Mouse (Mus musculus) stomach, embryonic 15.5 days (tissue): Measurements from ENCODE around the gene Syt8. TPM values are rescaled to one million over a fixed set of nuclear protein-coding genes. Genes with fewer than 3 reads are reported as not detected.

Experiments used
- ATAC-seq: fragments of 200-750 bp; cut with Nextera tagmentation; 2 replicates; pipeline ENCODE4 v1.8.0; 2017; ENCODE audit warnings: low read depth, moderate number of reproducible peaks, moderate TSS enrichment; ENCODE audit not compliant: insufficient read depth, low FRiP score
- H3K27ac ChIP-seq: fragments of 300-500 bp; sonication (generic); 2 replicates; pipeline ENCODE4 v1.5.1; 2015; ENCODE audit warnings: mild to moderate bottlenecking, inconsistent platforms
- H3K27me3 ChIP-seq: fragments of 300-500 bp; sonication (generic); replicated peaks from 2 replicates; pipeline ENCODE4 v1.6.1; 2015; ENCODE audit warnings: inconsistent platforms
- H3K36me3 ChIP-seq: fragments of 300-500 bp; sonication (generic); 2 replicates; pipeline ENCODE4 v1.6.1; 2015; ENCODE audit warnings: inconsistent platforms
- H3K4me1 ChIP-seq: fragments of 300-500 bp; sonication (generic); 2 replicates; pipeline ENCODE4 v1.6.1; 2015; ENCODE audit warnings: inconsistent platforms
- H3K4me2 ChIP-seq: fragments of 300-500 bp; sonication (generic); 2 replicates; pipeline ENCODE4 v1.6.1; 2015; ENCODE audit warnings: mild to moderate bottlenecking, inconsistent platforms
- H3K4me3 ChIP-seq: fragments of 300-500 bp; sonication (generic); replicated peaks from 2 replicates; pipeline ENCODE4 v1.5.1; 2015; ENCODE audit warnings: inconsistent platforms
- H3K9ac ChIP-seq: fragments of 300-500 bp; sonication (generic); 2 replicates; pipeline ENCODE4 v1.6.1; 2015; ENCODE audit warnings: inconsistent platforms
- H3K9me3 ChIP-seq: fragments of 300-500 bp; sonication (generic); 2 replicates; pipeline ENCODE4 v1.6.1; 2016; ENCODE audit warnings: inconsistent platforms
- WGBS: fragments of 180-500 bp; shearing (Covaris S2); methylation state at CpG from one replicate; pipeline ENCODE4 v1.1.7; 2015; 5-methylcytosine and 5-hydroxymethylcytosine counted together
- polyA plus RNA-seq: library from polyadenylated mRNA; unstranded; fragments of >200 nt; fragmentation: Nextera tagmentation; extraction: Ambion mirVana; gene quantifications from 2 replicates; pipeline ENCODE4 v1.2.1, GENCODE M21; 2015

Gene Syt8
- 13.2 and 19.6 TPM in 2 replicates for polyA plus RNA-seq

GRCm38 (mm10) chr7:142434137-142434865 is at the start of gene Syt8:
Gene Syt8 (plus strand): TSS chr7:142434850.
- no peaks in the 10 kb centered on the region for H3K27me3 ChIP-seq
- peak within 1 kb of the TSS; percentile 1; the same call in 1 of the 2 replicates for H3K4me2 ChIP-seq
- no peak within 1 kb of the TSS for H3K4me3 ChIP-seq
- WGBS, result 70% methylated on average over 10 of the region's 10 CpGs
- no peaks in the 10 kb centered on the region for H3K36me3 ChIP-seq
- H3K9me3 ChIP-seq, result no peaks in the 10 kb centered on the region
- no peak within 1 kb of the TSS for H3K9ac ChIP-seq
- H3K4me1 ChIP-seq, result peaks cover 41% of the 10 kb centered on the region
- peak; percentile 65 for ATAC-seq
- peak within 1 kb of the TSS; percentile 67 for H3K27ac ChIP-seq

GRCm38 (mm10) chr7:142385742-142386403 is 48.8 kb upstream of the Syt8 start:
- WGBS, result 87% methylated on average over 3 of the region's 3 CpGs
- Histone ChIP-seq H3K27ac (no peak overlapping the region), H3K27me3 (no peaks in the 10 kb centered on the region), H3K4me2 (peak overlapping the region; percentile 78), H3K9ac (no peak overlapping the region), H3K36me3 (peaks cover 35% of the 10 kb centered on the region), H3K4me3 (peak overlapping the region; percentile 85), H3K4me1 (peaks cover 17% of the 10 kb centered on the region), H3K9me3 (no peaks in the 10 kb centered on the region)
- ATAC-seq, result no peak

- no peaks in the 10 kb centered on the region for H3K27me3 ChIP-seq
- H3K4me1 ChIP-seq, result peaks cover 17% of the 10 kb centered on the region
- WGBS, result 53% methylated on average over 6 of the region's 6 CpGs
- peak overlapping the region; percentile 78 for H3K9ac ChIP-seq
- ATAC-seq, result 0 out of 2 replicates have a peak, but pooled peaks have one; percentile 25
- H3K4me3 ChIP-seq, result peak overlapping the region; percentile 85
- no peaks in the 10 kb centered on the region for H3K9me3 ChIP-seq
- no peak overlapping the region for H3K27ac ChIP-seq
- H3K4me2 ChIP-seq, result peak overlapping the region; percentile 78
- peaks cover 28% of the 10 kb centered on the region for H3K36me3 ChIP-seq
Measured at GRCm38 (mm10) chr7:142386621-142387201, 47.9 kb upstream of the Syt8 start.

- no peaks in the 10 kb centered on the region for H3K27me3 ChIP-seq
- H3K4me3 ChIP-seq, result peak within 1 kb of the TSS; percentile 85
- peaks cover 17% of the 10 kb centered on the region for H3K4me1 ChIP-seq
- peak within 1 kb of the TSS; percentile 74 for H3K27ac ChIP-seq
- under 1% methylated on average over 52 of the region's 55 CpGs for WGBS
- peak within 1 kb of the TSS; percentile 78 for H3K4me2 ChIP-seq
- no peaks in the 10 kb centered on the region for H3K9me3 ChIP-seq
- peaks cover 19% of the 10 kb centered on the region for H3K36me3 ChIP-seq
- peak within 1 kb of the TSS; percentile 78 for H3K9ac ChIP-seq
- ATAC-seq, result peak; percentile 96
Measured at GRCm38 (mm10) chr7:142387419-142388148, 47.1 kb upstream of the Syt8 start, which contains the start of gene Ctsd. Gene Ctsd (minus strand): TSS chr7:142388038.

- Histone ChIP-seq H3K4me3 (peak overlapping the region; percentile 85), H3K27me3 (no peaks in the 10 kb centered on the region), H3K4me2 (peak overlapping the region; percentile 78), H3K36me3 (peaks cover 15% of the 10 kb centered on the region), H3K9ac (no peak overlapping the region), H3K27ac (peak overlapping the region; percentile 74), H3K4me1 (peaks cover 17% of the 10 kb centered on the region), H3K9me3 (no peaks in the 10 kb centered on the region)
- ATAC-seq, result no peak
- WGBS, result 91% methylated on average over 1 of the region's 1 CpGs
Measured at GRCm38 (mm10) chr7:142388198-142388597, 46.5 kb upstream of the Syt8 start.

- H3K9ac ChIP-seq, result no peak overlapping the region
- H3K4me3 ChIP-seq, result no peak overlapping the region
- no peak overlapping the region for H3K4me2 ChIP-seq
- no peaks in the 10 kb centered on the region for H3K27me3 ChIP-seq
- H3K27ac ChIP-seq, result 0 out of 2 replicates have a peak overlapping the region, but pooled peaks have one; percentile 74
- no peaks in the 10 kb centered on the region for H3K9me3 ChIP-seq
- H3K4me1 ChIP-seq, result peaks cover 22% of the 10 kb centered on the region
- no peak for ATAC-seq
- H3K36me3 ChIP-seq, result peaks cover 11% of the 10 kb centered on the region; the same call in 1 of the 2 replicates
- 93% methylated on average over 2 of the region's 2 CpGs for WGBS
Measured at GRCm38 (mm10) chr7:142388740-142389139, 45.9 kb upstream of the Syt8 start.

GRCm38 (mm10) chr7:142389961-142390650 is 44.5 kb upstream of the Syt8 start:
- 81% methylated on average over 3 of the region's 3 CpGs for WGBS
- Histone ChIP-seq H3K9me3 (no peaks in the 10 kb centered on the region), H3K4me1 (peaks cover 22% of the 10 kb centered on the region), H3K27ac (no peak overlapping the region), H3K36me3 (no peaks in the 10 kb centered on the region), H3K4me3 (no peak overlapping the region), H3K27me3 (no peaks in the 10 kb centered on the region), H3K9ac (no peak overlapping the region), H3K4me2 (no peak overlapping the region)
- no peak for ATAC-seq

GRCm38 (mm10) chr7:142391108-142391507 is 43.5 kb upstream of the Syt8 start:
- ATAC-seq, result no peak
- peaks cover 15% of the 10 kb centered on the region for H3K4me1 ChIP-seq
- H3K36me3 ChIP-seq, result no peaks in the 10 kb centered on the region
- no peak overlapping the region for H3K4me2 ChIP-seq
- H3K9ac ChIP-seq, result no peak overlapping the region
- H3K27ac ChIP-seq, result no peak overlapping the region
- H3K9me3 ChIP-seq, result no peaks in the 10 kb centered on the region
- no peaks in the 10 kb centered on the region for H3K27me3 ChIP-seq
- H3K4me3 ChIP-seq, result no peak overlapping the region
- 68% methylated on average over 3 of the region's 3 CpGs for WGBS

- Histone ChIP-seq H3K4me3 (no peak overlapping the region), H3K36me3 (no peaks in the 10 kb centered on the region)
- WGBS, result 67% methylated on average over 4 of the region's 4 CpGs
Measured at GRCm38 (mm10) chr7:142391609-142392008, 43.0 kb upstream of the Syt8 start.

GRCm38 (mm10) chr7:142393191-142393590 is 41.5 kb upstream of the Syt8 start:
- Histone ChIP-seq H3K9me3 (no peaks in the 10 kb centered on the region), H3K27me3 (no peaks in the 10 kb centered on the region), H3K4me3 (no peak overlapping the region), H3K4me1 (peaks cover 5% of the 10 kb centered on the region; the same call in 1 of the 2 replicates), H3K36me3 (no peaks in the 10 kb centered on the region), H3K27ac (peak overlapping the region; percentile 54; the same call in 1 of the 2 replicates), H3K4me2 (no peak overlapping the region), H3K9ac (no peak overlapping the region)
- ATAC-seq, result peak; percentile 63; the same call in 1 of the 2 replicates
- WGBS, result 31% methylated on average over 4 of the region's 4 CpGs

More at GRCm38 (mm10) chr7:142391609-142392008, 43.0 kb upstream of the Syt8 start:
- no peaks in the 10 kb centered on the region for H3K9me3 ChIP-seq
- no peaks in the 10 kb centered on the region for H3K27me3 ChIP-seq
- ATAC-seq, result no peak
- H3K27ac ChIP-seq, result no peak overlapping the region
- no peak overlapping the region for H3K9ac ChIP-seq
- no peak overlapping the region for H3K4me2 ChIP-seq
- peaks cover 10% of the 10 kb centered on the region for H3K4me1 ChIP-seq
